Mouse (Mus musculus) ES-Bruce4 (cell line): Measurements from ENCODE around the gene Sympk. TPM values are rescaled to one million over a fixed set of nuclear protein-coding genes. Genes with fewer than 3 reads are reported as not detected.

ENCODE experiments used
- H3K27ac ChIP-seq: 2 replicates; pipeline ENCODE4 v1.5.1; 2012; ENCODE audit warnings: low read length, inconsistent platforms; ENCODE audit not compliant: insufficient read depth
- H3K27me3 ChIP-seq: 2 replicates; pipeline ENCODE4 v1.6.1; 2012; ENCODE audit warnings: mild to moderate bottlenecking, low read length, inconsistent platforms; ENCODE audit not compliant: control insufficient read depth, poor library complexity, insufficient read depth, severe bottlenecking
- H3K36me3 ChIP-seq: 2 replicates; pipeline ENCODE4 v1.6.1; 2012; ENCODE audit warnings: inconsistent platforms, mild to moderate bottlenecking, low read length, moderate library complexity; ENCODE audit not compliant: control insufficient read depth, poor library complexity, insufficient read depth, severe bottlenecking
- H3K4me1 ChIP-seq: one replicate; pipeline ENCODE4 v1.8.1; 2011; ENCODE audit warnings: low read length; ENCODE audit not compliant: control insufficient read depth, insufficient read depth
- H3K4me3 ChIP-seq: 2 replicates; pipeline ENCODE4 v1.5.1; 2011; ENCODE audit warnings: low read depth, mild to moderate bottlenecking, low read length
- H3K9ac ChIP-seq: 2 replicates; pipeline ENCODE4 v1.6.1; 2012; ENCODE audit warnings: low read depth, mild to moderate bottlenecking, inconsistent platforms; ENCODE audit not compliant: poor library complexity, severe bottlenecking
- H3K9me3 ChIP-seq: replicated peaks from 2 replicates; pipeline ENCODE4 v1.6.1; 2012; ENCODE audit warnings: mild to moderate bottlenecking, low read length, inconsistent platforms; ENCODE audit not compliant: control insufficient read depth, poor library complexity, insufficient read depth, severe bottlenecking
- CTCF ChIP-seq: IDR thresholded peaks from one replicate; pipeline ENCODE4 v1.8.1; 2011; ENCODE audit warnings: low read depth, low read length
- EP300 ChIP-seq: IDR thresholded peaks from 2 replicates; pipeline ENCODE4 v1.6.1; 2011; ENCODE audit warnings: low read depth, low read length; ENCODE audit not compliant: insufficient read depth
- POLR2A ChIP-seq: IDR thresholded peaks from one replicate; pipeline ENCODE4 v1.8.1; 2011; ENCODE audit warnings: low read length; ENCODE audit not compliant: insufficient read depth
- polyA plus RNA-seq: library from polyadenylated mRNA; stranded (reverse); fragments of >200 nt; gene quantifications from 2 replicates; pipeline ENCODE4 v1.2.4, GENCODE M21; 2011; ENCODE audit warnings: low read depth; ENCODE audit not compliant: missing spikeins, insufficient read depth, insufficient read length

Gene Sympk
- polyA plus RNA-seq, 1 experiment, result 102 TPM

DNA sequence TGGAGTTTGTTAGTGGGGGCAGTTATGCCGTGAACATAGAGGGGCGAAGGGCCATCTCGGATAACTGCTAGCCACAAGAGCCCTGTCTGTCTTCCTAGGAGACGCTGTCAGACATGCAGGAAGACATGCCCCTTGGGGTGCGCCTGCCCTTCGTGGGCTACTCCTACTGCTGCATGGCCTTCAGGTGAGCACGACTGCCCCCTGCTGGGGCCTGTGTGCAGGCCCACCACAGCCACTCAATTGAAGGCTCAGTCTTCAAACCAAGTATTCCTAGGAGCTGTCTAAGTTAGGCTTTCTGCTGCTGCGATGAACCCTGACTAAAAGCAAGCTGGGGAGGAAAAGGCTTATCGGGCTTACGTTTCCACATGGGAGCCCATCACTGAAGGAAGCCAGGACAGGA is 64.6 kb downstream of the Sympk start:
- TF ChIP-seq EP300 (no peak), CTCF (peak; percentile 87), POLR2A (no peak)
- no peak overlapping the region for H3K27ac ChIP-seq
- no peaks in the 10 kb centered on the region for H3K27me3 ChIP-seq
- peaks cover 4% of the 10 kb centered on the region for H3K4me1 ChIP-seq
- H3K4me3 ChIP-seq, result no peak overlapping the region
- no peaks in the 10 kb centered on the region for H3K9me3 ChIP-seq
- no peak overlapping the region for H3K9ac ChIP-seq
- no peaks in the 10 kb centered on the region for H3K36me3 ChIP-seq

DNA sequence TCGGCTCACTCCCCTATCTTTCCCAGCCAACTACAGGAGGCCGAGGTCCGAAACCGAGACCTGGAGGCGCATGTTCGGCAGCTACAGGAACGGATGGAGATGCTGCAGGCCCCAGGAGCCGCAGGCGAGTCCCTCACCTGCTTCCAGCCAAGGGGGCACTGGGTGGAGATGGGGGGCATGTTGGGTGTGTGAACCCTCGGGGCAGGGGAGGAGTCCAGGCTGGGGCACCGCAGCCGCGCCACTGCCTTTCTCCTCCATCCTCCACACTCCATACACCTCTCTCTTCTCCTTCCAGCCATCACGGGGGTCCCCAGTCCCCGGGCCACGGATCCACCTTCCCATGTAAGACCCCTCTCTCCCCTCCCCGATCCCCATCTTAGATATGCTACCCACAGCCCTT is 67.7 kb downstream of the Sympk start:
- H3K9me3 ChIP-seq, result no peaks in the 10 kb centered on the region
- no peaks in the 10 kb centered on the region for H3K36me3 ChIP-seq
- no peak overlapping the region for H3K27ac ChIP-seq
- no peaks in the 10 kb centered on the region for H3K4me1 ChIP-seq
- peak overlapping the region; percentile 72 for H3K4me3 ChIP-seq
- no peaks in the 10 kb centered on the region for H3K27me3 ChIP-seq
- peak overlapping the region; percentile 52 for H3K9ac ChIP-seq
- no peak for TF ChIP-seq CTCF
- no peak for TF ChIP-seq POLR2A
- TF ChIP-seq EP300, result no peak

DNA sequence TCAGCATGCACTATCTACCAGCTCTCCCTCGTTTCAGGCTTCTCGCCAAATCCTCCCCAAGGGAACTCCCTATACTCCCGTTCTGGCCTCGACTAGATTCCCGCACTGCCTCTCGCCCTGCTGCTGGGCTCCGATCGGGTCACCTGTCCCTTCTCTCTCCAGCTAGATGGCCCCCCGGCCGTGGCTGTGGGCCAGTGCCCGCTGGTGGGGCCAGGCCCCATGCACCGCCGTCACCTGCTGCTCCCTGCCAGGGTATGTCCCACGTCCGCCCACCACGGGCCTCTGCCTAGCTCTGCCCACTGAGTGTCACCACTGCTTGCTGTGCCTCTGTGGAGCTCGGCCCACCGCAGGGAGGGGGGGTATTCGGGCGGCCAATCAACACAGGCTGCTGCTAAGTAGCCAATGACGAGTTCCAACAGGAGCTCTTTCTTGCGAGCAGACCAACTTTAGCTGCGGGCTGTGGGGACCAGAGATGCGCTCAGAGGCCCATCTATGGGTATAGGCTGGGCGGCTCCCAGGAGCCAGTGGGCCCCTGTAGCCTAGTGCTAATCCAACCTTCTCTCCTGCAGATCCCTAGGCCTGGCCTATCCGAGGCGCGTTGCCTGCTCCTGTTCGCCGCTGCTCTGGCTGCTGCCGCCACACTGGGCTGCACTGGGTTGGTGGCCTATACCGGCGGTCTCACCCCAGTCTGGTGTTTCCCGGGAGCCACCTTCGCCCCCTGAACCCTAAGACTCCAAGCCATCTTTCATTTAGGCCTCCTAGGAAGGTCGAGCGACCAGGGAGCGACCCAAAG is 68.4 kb downstream of the Sympk start:
- Histone ChIP-seq H3K9me3 (no peaks in the 10 kb centered on the region), H3K4me1 (no peaks in the 10 kb centered on the region), H3K27me3 (no peaks in the 10 kb centered on the region), H3K36me3 (no peaks in the 10 kb centered on the region), H3K27ac (no peak overlapping the region), H3K9ac (peak overlapping the region; percentile 52), H3K4me3 (peak overlapping the region; percentile 72)
- TF ChIP-seq EP300, result no peak
- peak; percentile 36 for TF ChIP-seq POLR2A

DNA sequence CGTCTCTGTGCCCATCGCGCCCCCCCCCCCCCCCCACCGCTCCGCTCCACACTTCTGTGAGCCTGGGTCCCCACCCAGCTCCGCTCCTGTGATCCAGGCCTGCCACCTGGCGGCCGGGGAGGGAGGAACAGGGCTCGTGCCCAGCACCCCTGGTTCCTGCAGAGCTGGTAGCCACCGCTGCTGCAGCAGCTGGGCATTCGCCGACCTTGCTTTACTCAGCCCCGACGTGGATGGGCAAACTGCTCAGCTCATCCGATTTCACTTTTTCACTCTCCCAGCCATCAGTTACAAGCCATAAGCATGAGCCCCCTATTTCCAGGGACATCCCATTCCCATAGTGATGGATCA is 69.0 kb downstream of the Sympk start:
- peak overlapping the region; percentile 72 for H3K4me3 ChIP-seq
- H3K9me3 ChIP-seq, result no peaks in the 10 kb centered on the region
- no peak overlapping the region for H3K27ac ChIP-seq
- peak overlapping the region; percentile 52 for H3K9ac ChIP-seq
- H3K27me3 ChIP-seq, result no peaks in the 10 kb centered on the region
- TF ChIP-seq CTCF (peak; percentile 78), POLR2A (no peak)
- H3K36me3 ChIP-seq, result no peaks in the 10 kb centered on the region
- no peaks in the 10 kb centered on the region for H3K4me1 ChIP-seq

DNA sequence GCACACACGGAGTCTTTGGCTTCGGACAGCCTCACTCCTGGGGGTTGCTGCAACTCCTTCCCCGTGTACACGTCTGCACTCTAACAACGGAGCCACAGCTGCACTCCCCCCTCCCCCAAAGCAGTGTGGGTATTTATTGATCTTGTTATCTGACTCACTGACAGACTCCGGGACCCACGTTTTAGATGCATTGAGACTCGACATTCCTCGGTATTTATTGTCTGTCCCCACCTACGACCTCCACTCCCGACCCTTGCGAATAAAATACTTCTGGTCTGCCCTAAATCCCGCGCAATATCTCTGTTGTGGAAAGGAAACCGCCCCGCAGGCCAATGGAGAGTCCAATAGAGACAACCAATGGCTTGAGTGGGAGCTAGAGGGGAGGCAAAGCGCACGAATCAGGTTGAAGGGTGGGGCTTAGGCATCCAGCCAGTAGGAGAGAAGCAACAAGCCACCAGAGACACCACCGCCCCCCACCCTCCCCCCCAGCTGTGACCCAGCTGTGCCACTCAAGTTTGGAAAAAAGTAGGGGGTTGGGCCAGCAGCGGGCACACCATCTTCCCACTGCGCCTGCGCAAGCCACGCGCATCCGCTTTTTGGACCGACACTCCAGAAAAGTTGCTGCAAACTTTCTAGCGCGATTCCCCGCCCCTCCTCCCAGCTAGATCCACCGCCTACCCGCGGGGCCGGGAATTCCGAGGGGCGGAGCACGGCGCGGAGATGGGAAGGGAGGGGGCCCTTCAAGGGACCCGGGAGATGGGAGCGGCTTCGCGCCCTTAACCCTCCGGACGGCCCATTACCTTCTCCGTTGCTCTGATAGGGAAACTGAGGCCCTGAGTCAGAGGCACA is 69.6 kb downstream of the Sympk start:
- peak overlapping the region; percentile 63; the same call in 1 of the 2 replicates for H3K27ac ChIP-seq
- H3K4me3 ChIP-seq, result peak overlapping the region; percentile 77
- no peak for TF ChIP-seq POLR2A
- 0 out of 2 replicates have a peak, but pooled peaks have one; percentile 47 for TF ChIP-seq EP300
- TF ChIP-seq CTCF, result no peak
- H3K27me3 ChIP-seq, result no peaks in the 10 kb centered on the region
- H3K9ac ChIP-seq, result peak overlapping the region; percentile 93
- H3K9me3 ChIP-seq, result no peaks in the 10 kb centered on the region
- H3K4me1 ChIP-seq, result no peaks in the 10 kb centered on the region
- H3K36me3 ChIP-seq, result no peaks in the 10 kb centered on the region

DNA sequence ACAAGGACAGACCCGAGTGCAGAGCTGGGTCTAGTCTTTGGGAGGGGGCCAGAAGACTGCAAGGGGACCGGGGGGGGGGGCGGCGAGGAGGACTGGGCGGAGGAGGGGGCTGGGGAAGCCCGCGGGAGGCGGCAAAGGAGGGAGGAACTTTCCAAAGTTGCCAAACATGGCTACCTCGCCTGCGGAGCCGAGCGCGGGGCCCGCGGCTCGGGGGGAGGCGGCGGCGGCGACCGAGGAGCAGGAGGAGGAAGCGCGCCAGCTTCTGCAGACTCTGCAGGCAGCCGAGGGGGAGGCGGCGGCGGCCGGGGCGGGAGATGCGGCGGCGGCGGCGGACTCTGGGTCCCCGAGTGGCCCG is 70.3 kb downstream of the Sympk start, which contains the start of gene Six5:
TSS of gene Six5 (plus strand) at position 124 of the 355 bp plus-strand sequence.
- H3K27me3 ChIP-seq, result no peaks in the 10 kb centered on the region
- H3K36me3 ChIP-seq, result no peaks in the 10 kb centered on the region
- H3K4me3 ChIP-seq, result peak within 1 kb of the TSS; percentile 77
- TF ChIP-seq EP300, result no peak
- TF ChIP-seq POLR2A, result no peak
- no peak for TF ChIP-seq CTCF
- peak within 1 kb of the TSS; percentile 93 for H3K9ac ChIP-seq
- no peaks in the 10 kb centered on the region for H3K9me3 ChIP-seq
- peak within 1 kb of the TSS; percentile 63; the same call in 1 of the 2 replicates for H3K27ac ChIP-seq
- H3K4me1 ChIP-seq, result no peaks in the 10 kb centered on the region
